25 mouse cellular contexts compared by ENCODE assay signal in the genomic region with DNA sequence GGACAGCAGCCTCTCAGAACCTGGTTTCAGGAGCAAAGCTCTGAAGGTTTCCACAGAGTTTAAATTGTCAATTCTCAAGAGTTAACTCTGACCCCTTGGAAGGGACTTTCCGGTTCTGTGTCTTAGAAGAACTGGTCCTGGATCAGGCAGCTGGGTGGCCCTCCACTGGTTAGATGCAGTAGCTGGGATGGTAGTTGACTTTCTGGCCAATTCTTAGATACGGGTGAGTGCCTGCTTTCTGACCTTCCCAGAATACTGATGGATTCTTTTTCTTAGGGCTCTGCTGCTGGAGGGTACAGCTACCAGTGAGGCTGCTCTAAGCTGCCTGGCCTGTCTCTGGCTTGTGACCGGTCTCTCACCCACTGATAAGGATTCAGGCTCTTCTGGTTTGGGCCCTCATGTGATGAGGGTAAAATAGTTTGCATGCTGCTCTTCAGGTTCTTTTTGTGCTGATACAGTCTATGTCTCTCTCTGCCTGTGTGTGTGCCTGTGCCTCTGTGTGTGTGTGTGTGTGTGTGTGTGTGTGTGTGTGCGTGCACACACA. TPM values are rescaled to one million over a fixed set of nuclear protein-coding genes. Genes with fewer than 3 reads are reported as not detected.
DNase-seq lines count a peak whose midpoint lies in the region; ATAC-seq lines count a peak whose summit lies in the region.
"Had no signal": no experiment of that assay in that cellular context is flagged by ENCODE, and none has a peak within 500 bp of the region (broad histone marks: within the 10 kb centered on the region; RNA-seq: fewer than 3 reads in every experiment).

No protein-coding gene starts in this region.

- H3K36me3 ChIP-seq in heart, embryonic 14.5 days (ENCODE audit: control insufficient read depth, insufficient read depth, low read length): no peaks in the 10 kb centered on the region
- H3K36me3 ChIP-seq: embryonic facial prominence, embryonic 12.5 days; neural tube, embryonic 13.5 days had no signal

- 34% methylated on average over 4 of the region's 4 CpGs for WGBS in heart, embryonic 14.5 days

- intact Hi-C loops in heart, postnatal 10 days (cut with DNase I): no loop called here
- intact Hi-C loops in heart, postnatal 14 days (cut with DNase I): no loop called here

- no peaks in the 10 kb centered on the region for H3K27me3 ChIP-seq in heart, embryonic 14.5 days (ENCODE audit: control insufficient read depth, insufficient read depth, low read length)
- H3K27me3 ChIP-seq: embryonic facial prominence, embryonic 12.5 days; neural tube, embryonic 13.5 days had no signal

- H3K4me1 ChIP-seq in heart, embryonic 14.5 days (ENCODE audit: control insufficient read depth in 2 of 2, insufficient read depth in 2 of 2, low read length in 2 of 2): peaks cover 46 to 53% of the 10 kb centered on the region in 2 experiments

- H3K9me3 ChIP-seq in heart, embryonic 14.5 days (ENCODE audit: control insufficient read depth, low read length): no peaks in the 10 kb centered on the region
- H3K9me3 ChIP-seq: embryonic facial prominence, embryonic 12.5 days; limb, embryonic 12.5 days; midbrain, embryonic 10.5 days; neural tube, embryonic 13.5 days had no signal

- peak; percentile 15; the same call in 1 of the 2 replicates for ATAC-seq in heart, embryonic 14.5 days (ENCODE audit: insufficient number of reproducible peaks, insufficient read depth, low FRiP score, low read depth)
- no peak for ATAC-seq in megakaryocyte progenitor cell, adult 5-6 weeks (replicated peaks; ENCODE audit: poor library complexity)
- ATAC-seq: forebrain, postnatal 0 days; hindbrain, postnatal 0 days; liver, postnatal 0 days; lung, postnatal 0 days; midbrain, embryonic 16.5 days had no signal

- peak overlapping the region; percentile 28 for H3K4me2 ChIP-seq in heart, embryonic 14.5 days (ENCODE audit: low read length)
- H3K4me2 ChIP-seq: embryonic facial prominence, embryonic 12.5 days; limb, embryonic 12.5 days; liver, embryonic 11.5 days; neural tube, embryonic 13.5 days had no signal

- no peak overlapping the region for H3K4me3 ChIP-seq in heart, embryonic 14.5 days (ENCODE audit: control insufficient read depth in 1 of 2, insufficient read depth in 1 of 2, low read depth in 1 of 2, low read length in 2 of 2)
- H3K4me3 ChIP-seq: embryonic facial prominence, embryonic 12.5 days; limb, embryonic 12.5 days; midbrain, embryonic 10.5 days; myocyte; neural tube, embryonic 13.5 days had no signal

- peak overlapping the region; percentile 6 to 71 for H3K27ac ChIP-seq in heart, embryonic 14.5 days (replicated peaks in 1 of 2; ENCODE audit: control insufficient read depth in 1 of 2, insufficient read depth in 1 of 2, low read depth in 2 of 2, low read length in 2 of 2)
- H3K27ac ChIP-seq: embryonic facial prominence, embryonic 12.5 days; hindbrain, postnatal 0 days; kidney, postnatal 0 days; limb, embryonic 12.5 days; macrophage; midbrain, embryonic 10.5 days; neural tube, embryonic 13.5 days had no signal

- peak; percentile 91 for DNase-seq in heart, adult 11 months
- no peak for DNase-seq in heart, postnatal 10 days
- no peak for DNase-seq in heart, postnatal 14 days
- DNase-seq in urinary bladder, postnatal 14 days (ENCODE audit: low spot score): peak; percentile 66
- no peak for DNase-seq in urinary bladder, adult 2 months (ENCODE audit: low spot score)
- DNase-seq in kidney, postnatal 36 days: peak; percentile 49 to 56
- DNase-seq: adrenal gland, postnatal 10 days; cerebellum, adult 18-20 months; cerebellum, postnatal 14 days; forebrain, postnatal 0 days; liver, postnatal 0 days; thymus, postnatal 36 days had no signal

- no peak overlapping the region for H3K9ac ChIP-seq in heart, embryonic 14.5 days (ENCODE audit: low read length)
- H3K9ac ChIP-seq: embryonic facial prominence, embryonic 12.5 days; forebrain, postnatal 0 days; limb, embryonic 12.5 days; liver, postnatal 0 days; neural tube, embryonic 13.5 days had no signal

RNA-seq across cellular contexts. Expression of gene Atp11a, which starts 6.8 kb away (rescaled TPM):
- total RNA-seq in heart, postnatal 10 days (2021): 10 to 100 TPM; 87.1 to 88.6 TPM
- polyA plus RNA-seq in heart, embryonic 14.5 days (2014; fragmentation: Nextera tagmentation; extraction: Ambion mirVana): 19.9 and 21.7 TPM in 2 replicates
- 10 to 100 TPM; 80.4 to 85.6 TPM for total RNA-seq in heart, postnatal 14 days (2021)
- 89.0 and 90.9 TPM in 2 replicates for polyA plus RNA-seq in urinary bladder, adult 2 months (2012; rRNA removed)
- 14.5 and 17.1 TPM in 2 replicates for total RNA-seq in megakaryocyte progenitor cell, adult 5-6 weeks (2015)
- total RNA-seq in megakaryocyte progenitor cell, adult 5-6 weeks (2017): 15.9 and 16.0 TPM in 2 replicates

Comparison
In these comparisons a context has a peak if more than half of its experiments do, and no peak if none do; other contexts are left out.
1. DNase-seq: peak in heart, adult 11 months (single experiment), urinary bladder, postnatal 14 days (single experiment) and kidney, postnatal 36 days (2 of 2); none in heart, postnatal 10 days (0 of 2), heart, postnatal 14 days (0 of 2) and urinary bladder, adult 2 months (single experiment).
2. RNA of gene Atp11a, which starts 6.8 kb away (total RNA-seq): 87.1 to 88.6 TPM in heart, postnatal 10 days and 80.4 to 85.6 TPM in heart, postnatal 14 days; 14.5 to 17.1 TPM in megakaryocyte progenitor cell, adult 5-6 weeks; every median in the first group is over 4 times any median in the second.